Mouse (Mus musculus) MEL (cell line): ENCODE measurements around the gene S100a6.

Experiments
- CTCF ChIP-seq, 3 experiments: IDR thresholded peaks in 2 of 3; conservative IDR thresholded peaks in 1 of 3; 2 replicates each; pipeline ENCODE4 v1.5.1; 2011 to 2012; ENCODE audit warnings: low read length in 3 of 3, low read depth in 2 of 3, mild to moderate bottlenecking in 2 of 3, improper control_type of control experiment in 1 of 3, inconsistent platforms in 1 of 3, mixed read lengths in 1 of 3, moderate library complexity in 1 of 3; ENCODE audit not compliant: control insufficient read depth in 1 of 3, insufficient read depth in 1 of 3, poor library complexity in 1 of 3, severe bottlenecking in 1 of 3
- GABPA ChIP-seq: IDR thresholded peaks from 2 replicates; pipeline ENCODE4 v1.6.1; 2012; ENCODE audit warnings: low read depth, mild to moderate bottlenecking, inconsistent platforms, low read length, improper control_type of control experiment, moderate library complexity
- MYB ChIP-seq: IDR thresholded peaks from 2 replicates; pipeline ENCODE4 v1.6.1; 2011; ENCODE audit warnings: mild to moderate bottlenecking, low read depth, low read length, improper control_type of control experiment
- UBTF ChIP-seq: IDR thresholded peaks from 2 replicates; pipeline ENCODE4 v1.6.1; 2012; ENCODE audit warnings: low read depth, mild to moderate bottlenecking, inconsistent platforms, low read length, improper control_type of control experiment, moderate library complexity, borderline replicate concordance; ENCODE audit not compliant: insufficient read depth
- USF1 ChIP-seq: IDR thresholded peaks from 2 replicates; pipeline ENCODE4 v1.6.1; 2014; ENCODE audit warnings: low read depth, mild to moderate bottlenecking, inconsistent platforms, low read length, improper control_type of control experiment, moderate library complexity

GRCm38 (mm10) chr3:90595556-90595955 lies 17.1 kb upstream of the S100a6 start:
- TF ChIP-seq CTCF (IDR thresholded peaks at IDR 0.05 in 2 of 3, conservative IDR thresholded peaks at IDR 0.05 in 1 of 3; ENCODE audit: control insufficient read depth in 1 of 3, insufficient read depth in 1 of 3, low read depth in 2 of 3, low read length in 3 of 3, poor library complexity in 1 of 3, severe bottlenecking in 1 of 3) (no peak), MYB (no peak), USF1 (no peak), GABPA (no peak), UBTF (no peak)
